Mouse (Mus musculus): ENCODE data around the gene Nav2. TPM values are rescaled to one million over a fixed set of nuclear protein-coding genes. Genes with fewer than 3 reads are reported as not detected.

The Nav2 gene
- total and polyA plus RNA-seq, 3 experiments, result 2.0 to 2.7 TPM; not detected in 1

DNA sequence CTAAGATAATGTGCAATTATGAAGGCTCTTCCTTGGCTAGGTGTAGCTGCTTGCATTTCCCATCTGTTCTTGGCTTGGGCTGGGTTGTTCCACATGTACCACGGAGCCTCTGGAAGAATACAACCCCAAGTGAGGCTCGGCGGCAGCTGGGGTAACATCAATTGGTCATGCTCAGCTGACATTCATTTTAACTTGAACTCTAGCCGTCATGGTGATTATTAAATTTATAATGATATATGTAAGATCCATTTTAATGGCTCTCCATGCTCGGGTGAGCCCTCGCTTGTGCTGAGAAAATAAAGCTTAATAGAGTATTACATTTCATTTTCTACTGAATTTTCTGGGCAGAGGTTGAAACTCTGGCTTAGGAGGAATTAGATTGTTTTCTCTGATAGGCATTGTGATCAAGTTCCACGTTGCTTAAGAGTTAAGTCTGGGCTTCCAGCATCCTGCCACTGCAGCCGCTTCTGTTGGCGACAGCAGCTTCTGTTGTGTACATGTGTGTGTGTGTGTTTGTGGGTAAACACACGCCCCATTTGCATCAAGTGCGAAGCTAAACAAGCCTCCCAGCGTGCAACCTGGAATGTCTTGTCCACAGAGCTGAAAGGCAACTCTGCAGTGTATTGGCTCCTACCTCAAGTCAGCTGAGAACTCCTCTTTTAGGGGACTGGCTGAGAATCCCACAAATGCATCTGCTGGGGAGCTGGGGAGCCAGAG lies 57.4 kb downstream of the Nav2 start:
- Histone ChIP-seq H3K4me3 (ENCODE audit: control insufficient read depth in 1 of 2, insufficient read depth in 1 of 2, low read depth in 2 of 2, low read length in 2 of 2) (no peak overlapping the region), H3K4me1 (ENCODE audit: control insufficient read depth in 1 of 2, insufficient read depth in 2 of 2, low read length in 2 of 2) (no peaks in the 10 kb centered on the region), H3K27me3 (ENCODE audit: control insufficient read depth in 1 of 2, insufficient read depth in 2 of 2, low read length in 2 of 2) (peaks cover 2 to 11% of the 10 kb centered on the region in 2 experiments; a peak in 2 of 4 replicates), H3K9ac (ENCODE audit: control insufficient read depth, low read depth, low read length, poor library complexity, severe bottlenecking) (no peak overlapping the region), H3K9me3 (replicated peaks; ENCODE audit: insufficient read depth, low read length) (no peaks in the 10 kb centered on the region), H3K27ac (ENCODE audit: control insufficient read depth, low read depth, low read length) (no peak overlapping the region), H3K36me3 (ENCODE audit: control insufficient read depth in 1 of 2, insufficient read depth in 2 of 2, low read length in 2 of 2) (no peaks in the 10 kb centered on the region), H3K79me2 (ENCODE audit: control insufficient read depth, insufficient read depth, low read length, poor library complexity) (no peaks in the 10 kb centered on the region)
- no peak for DNase-seq (ENCODE audit: low read depth, low spot score)
- no peak for TF ChIP-seq USF1 (IDR thresholded peaks at IDR 0.05; ENCODE audit: low read depth, low read length)
- TF ChIP-seq MEF2A (IDR thresholded peaks at IDR 0.05; ENCODE audit: extremely low read depth, insufficient replicate concordance, low read depth, low read length, poor library complexity, severe bottlenecking), result no peak
- TF ChIP-seq E2F4 (IDR thresholded peaks at IDR 0.05; ENCODE audit: borderline replicate concordance, low read depth, low read length), result no peak
- no peak for TF ChIP-seq ZMIZ1 (IDR thresholded peaks at IDR 0.05; ENCODE audit: low read depth, low read length)
- no peak for TF ChIP-seq MYB (IDR thresholded peaks at IDR 0.05; ENCODE audit: low read depth, low read length)
- TF ChIP-seq CTCF (IDR thresholded peaks at IDR 0.05 in 2 of 3, conservative IDR thresholded peaks at IDR 0.05 in 1 of 3; ENCODE audit: control insufficient read depth in 1 of 3, insufficient read depth in 1 of 3, low read depth in 2 of 3, low read length in 3 of 3, poor library complexity in 1 of 3, severe bottlenecking in 1 of 3), result no peak
- TF ChIP-seq ZC3H11A (IDR thresholded peaks at IDR 0.05; ENCODE audit: low read depth, low read length), result no peak
- no peak for TF ChIP-seq NELFE (IDR thresholded peaks at IDR 0.05; ENCODE audit: low read depth, low read length)
- no peak for TF ChIP-seq MYC (IDR thresholded peaks at IDR 0.05; ENCODE audit: low read depth, low read length)
- no peak for TF ChIP-seq POLR2A (IDR thresholded peaks at IDR 0.05; ENCODE audit: control insufficient read depth in 1 of 2, insufficient read depth in 1 of 2, low read depth in 1 of 2, low read length in 2 of 2, poor library complexity in 1 of 2)
- TF ChIP-seq CHD1 (IDR thresholded peaks at IDR 0.05; ENCODE audit: low read depth, low read length), result no peak
- TF ChIP-seq BHLHE40 (IDR thresholded peaks at IDR 0.05; ENCODE audit: borderline replicate concordance, low read depth, low read length), result no peak
- TF ChIP-seq RAD21 (IDR thresholded peaks at IDR 0.05; ENCODE audit: low read depth, low read length), result no peak
- TF ChIP-seq KAT2A (conservative IDR thresholded peaks at IDR 0.05; ENCODE audit: low read depth, low read length), result no peak
- TF ChIP-seq JUND (IDR thresholded peaks at IDR 0.05; ENCODE audit: low read depth, low read length), result no peak
- TF ChIP-seq USF2 (IDR thresholded peaks at IDR 0.05; ENCODE audit: borderline replicate concordance in 1 of 2, insufficient read depth in 1 of 2, low read depth in 1 of 2, low read length in 2 of 2), result no peak
- TF ChIP-seq RCOR1 (IDR thresholded peaks at IDR 0.05; ENCODE audit: low read depth, low read length), result no peak
- TF ChIP-seq TCF12 (IDR thresholded peaks at IDR 0.05; ENCODE audit: low read depth, low read length), result no peak
- no peak for TF ChIP-seq POLR2AphosphoS2 (IDR thresholded peaks at IDR 0.05; ENCODE audit: low read length)
- TF ChIP-seq CHD2 (IDR thresholded peaks at IDR 0.05; ENCODE audit: low read length), result no peak

DNA sequence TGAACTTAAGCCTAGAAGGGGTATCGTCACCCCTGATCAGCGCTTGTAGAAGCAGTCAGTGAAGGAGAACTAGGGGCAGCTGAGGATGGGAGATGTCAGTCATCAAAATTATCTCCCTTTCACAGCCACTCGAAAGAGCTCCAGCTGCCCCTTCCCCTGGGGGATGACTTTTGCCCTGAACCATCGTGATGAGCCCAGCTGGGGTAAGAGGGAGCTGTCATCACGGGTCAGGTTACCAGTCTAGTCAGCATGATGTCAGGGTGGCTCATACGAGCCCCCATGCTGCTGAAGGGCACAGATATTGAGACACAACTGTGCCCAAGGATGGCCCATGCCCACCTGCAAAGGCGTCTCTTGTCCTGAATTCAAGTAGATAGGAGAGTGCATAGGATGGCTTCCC lies 72.5 kb downstream of the Nav2 start:
- H3K27me3 ChIP-seq (ENCODE audit: control insufficient read depth in 1 of 2, insufficient read depth in 2 of 2, low read length in 2 of 2), result peaks cover 0 to 4% of the 10 kb centered on the region in 2 experiments; a peak in 3 of 4 replicates
- H3K9ac ChIP-seq (ENCODE audit: control insufficient read depth, low read depth, low read length, poor library complexity, severe bottlenecking), result no peak overlapping the region
- DNase-seq (ENCODE audit: low read depth, low spot score), result no peak
- no peaks in the 10 kb centered on the region for H3K79me2 ChIP-seq (ENCODE audit: control insufficient read depth, insufficient read depth, low read length, poor library complexity)
- H3K36me3 ChIP-seq (ENCODE audit: control insufficient read depth in 1 of 2, insufficient read depth in 2 of 2, low read length in 2 of 2), result no peaks in the 10 kb centered on the region
- no peaks in the 10 kb centered on the region for H3K9me3 ChIP-seq (replicated peaks; ENCODE audit: insufficient read depth, low read length)
- no peak overlapping the region for H3K27ac ChIP-seq (ENCODE audit: control insufficient read depth, low read depth, low read length)
- no peaks in the 10 kb centered on the region for H3K4me1 ChIP-seq (ENCODE audit: control insufficient read depth in 1 of 2, insufficient read depth in 2 of 2, low read length in 2 of 2)
- H3K4me3 ChIP-seq (ENCODE audit: control insufficient read depth in 1 of 2, insufficient read depth in 1 of 2, low read depth in 2 of 2, low read length in 2 of 2), result no peak overlapping the region
- no peak for TF ChIP-seq MEF2A (IDR thresholded peaks at IDR 0.05; ENCODE audit: extremely low read depth, insufficient replicate concordance, low read depth, low read length, poor library complexity, severe bottlenecking)
- no peak for TF ChIP-seq TBP (IDR thresholded peaks at IDR 0.05; ENCODE audit: low read depth, low read length)
- no peak for TF ChIP-seq POLR2AphosphoS2 (IDR thresholded peaks at IDR 0.05; ENCODE audit: low read length)
- no peak for TF ChIP-seq EP300 (IDR thresholded peaks at IDR 0.05; ENCODE audit: low read depth in 1 of 2, low read length in 2 of 2)

Measured in MEL (cell line).